Mouse (Mus musculus) ES-CJ7 (cell line): Measurements from ENCODE around the gene Plekhm3.

Experiments used
- DNase-seq: peaks from one replicate; pipeline ENCODE4 v3.0.0; 2011; ENCODE audit warnings: low read depth, low spot score

Plekhm3 gene

GRCm38 (mm10) chr1:64876276-64876675, 80.3 kb downstream of the Plekhm3 start:
- DNase-seq = no peak

GRCm38 (mm10) chr1:64875712-64876111, 80.9 kb downstream of the Plekhm3 start:
- no peak for DNase-seq

- no peak for DNase-seq
These were observed 81.5 kb downstream of the Plekhm3 start for GRCm38 (mm10) chr1:64875156-64875555.

GRCm38 (mm10) chr1:64871956-64872355, 84.7 kb downstream of the Plekhm3 start:
- DNase-seq = no peak

- no peak for DNase-seq
These were observed 88.9 kb downstream of the Plekhm3 start for GRCm38 (mm10) chr1:64867684-64868083.

GRCm38 (mm10) chr1:64866140-64866539, 90.5 kb downstream of the Plekhm3 start:
- no peak for DNase-seq

GRCm38 (mm10) chr1:64860235-64860920, 96.2 kb downstream of the Plekhm3 start:
- no peak for DNase-seq

GRCm38 (mm10) chr1:64859826-64860225, 96.8 kb downstream of the Plekhm3 start:
- DNase-seq = no peak

- no peak for DNase-seq
These were observed 101.8 kb downstream of the Plekhm3 start for GRCm38 (mm10) chr1:64854835-64855234.

GRCm38 (mm10) chr1:64853738-64854730, 102.6 kb downstream of the Plekhm3 start:
- DNase-seq = no peak

GRCm38 (mm10) chr1:64853244-64853643, 103.4 kb downstream of the Plekhm3 start:
- DNase-seq = no peak

- no peak for DNase-seq
These were observed 104.4 kb downstream of the Plekhm3 start for GRCm38 (mm10) chr1:64852272-64852671.

- no peak for DNase-seq
These were observed 106.3 kb downstream of the Plekhm3 start for GRCm38 (mm10) chr1:64850345-64850744.

GRCm38 (mm10) chr1:64848996-64849395, 107.6 kb downstream of the Plekhm3 start:
- DNase-seq = no peak

- DNase-seq = no peak
These were observed 108.5 kb downstream of the Plekhm3 start for GRCm38 (mm10) chr1:64848081-64848480.

- DNase-seq = no peak
These were observed 109.1 kb downstream of the Plekhm3 start for GRCm38 (mm10) chr1:64847565-64847964.

- no peak for DNase-seq
These were observed 111.6 kb downstream of the Plekhm3 start for GRCm38 (mm10) chr1:64844978-64845377.

GRCm38 (mm10) chr1:64843900-64844616, 112.6 kb downstream of the Plekhm3 start:
- DNase-seq = no peak

- no peak for DNase-seq
These were observed 115.7 kb downstream of the Plekhm3 start for GRCm38 (mm10) chr1:64840930-64841329.

- no peak for DNase-seq
These were observed 120.0 kb downstream of the Plekhm3 start for GRCm38 (mm10) chr1:64836584-64836983.

GRCm38 (mm10) chr1:64836114-64836513, 120.5 kb downstream of the Plekhm3 start:
- DNase-seq = no peak

- no peak for DNase-seq
These were observed 125.1 kb downstream of the Plekhm3 start for GRCm38 (mm10) chr1:64831552-64831951.
